Mouse (Mus musculus) stomach, embryonic 16.5 days (tissue): Measurements from ENCODE around the gene Helq. TPM values are rescaled to one million over a fixed set of nuclear protein-coding genes. Genes with fewer than 3 reads are reported as not detected.

Source experiments
- ATAC-seq: fragments of 200-750 bp; cut with Nextera tagmentation; 2 replicates; pipeline ENCODE4 v1.8.0; 2017; ENCODE audit warnings: moderate number of reproducible peaks, moderate TSS enrichment; ENCODE audit not compliant: insufficient read depth, low FRiP score
- H3K27ac ChIP-seq: fragments of 300-500 bp; sonication (generic); 2 replicates; pipeline ENCODE4 v1.5.1; 2014; ENCODE audit warnings: low read length
- H3K27me3 ChIP-seq: fragments of 300-500 bp; sonication (generic); 2 replicates; pipeline ENCODE4 v1.6.1; 2014; ENCODE audit warnings: low read length, control low read depth, mixed read lengths; ENCODE audit not compliant: control insufficient read depth, insufficient read depth
- H3K36me3 ChIP-seq: fragments of 300-500 bp; sonication (generic); 2 replicates; pipeline ENCODE4 v1.6.1; 2014; ENCODE audit warnings: low read length; ENCODE audit not compliant: control insufficient read depth, insufficient read depth
- H3K4me1 ChIP-seq: fragments of 300-500 bp; sonication (generic); 2 replicates; pipeline ENCODE4 v1.6.1; 2014; ENCODE audit warnings: low read length, control low read depth, mixed read lengths; ENCODE audit not compliant: control insufficient read depth, insufficient read depth
- H3K4me2 ChIP-seq: fragments of 300-500 bp; sonication (generic); 2 replicates; pipeline ENCODE4 v1.6.1; 2014; ENCODE audit warnings: low read depth, low read length, mixed read lengths
- H3K4me3 ChIP-seq: fragments of 300-500 bp; sonication (generic); replicated peaks from 2 replicates; pipeline ENCODE4 v1.5.1; 2014; ENCODE audit warnings: mild to moderate bottlenecking, low read length
- H3K9ac ChIP-seq: fragments of 300-500 bp; sonication (generic); 2 replicates; pipeline ENCODE4 v1.6.1; 2014; ENCODE audit warnings: low read length
- H3K9me3 ChIP-seq: fragments of 300-500 bp; sonication (generic); replicated peaks from 2 replicates; pipeline ENCODE4 v1.6.1; 2016; ENCODE audit warnings: low read length, control low read depth; ENCODE audit not compliant: control insufficient read depth
- WGBS: fragments of 180-500 bp; shearing (Covaris S2); extraction: QIAGEN DNeasy Blood & Tissue Kit; methylation state at CpG from one replicate; pipeline ENCODE4 v1.1.7; 2014; 5-methylcytosine and 5-hydroxymethylcytosine counted together
- polyA plus RNA-seq: library from polyadenylated mRNA; unstranded; fragments of >200 nt; fragmentation: Nextera tagmentation; extraction: Ambion mirVana; gene quantifications from 2 replicates; pipeline ENCODE4 v1.2.1, GENCODE M21; 2015

The Helq gene
- 12.7 and 15.1 TPM in 2 replicates for polyA plus RNA-seq

DNA sequence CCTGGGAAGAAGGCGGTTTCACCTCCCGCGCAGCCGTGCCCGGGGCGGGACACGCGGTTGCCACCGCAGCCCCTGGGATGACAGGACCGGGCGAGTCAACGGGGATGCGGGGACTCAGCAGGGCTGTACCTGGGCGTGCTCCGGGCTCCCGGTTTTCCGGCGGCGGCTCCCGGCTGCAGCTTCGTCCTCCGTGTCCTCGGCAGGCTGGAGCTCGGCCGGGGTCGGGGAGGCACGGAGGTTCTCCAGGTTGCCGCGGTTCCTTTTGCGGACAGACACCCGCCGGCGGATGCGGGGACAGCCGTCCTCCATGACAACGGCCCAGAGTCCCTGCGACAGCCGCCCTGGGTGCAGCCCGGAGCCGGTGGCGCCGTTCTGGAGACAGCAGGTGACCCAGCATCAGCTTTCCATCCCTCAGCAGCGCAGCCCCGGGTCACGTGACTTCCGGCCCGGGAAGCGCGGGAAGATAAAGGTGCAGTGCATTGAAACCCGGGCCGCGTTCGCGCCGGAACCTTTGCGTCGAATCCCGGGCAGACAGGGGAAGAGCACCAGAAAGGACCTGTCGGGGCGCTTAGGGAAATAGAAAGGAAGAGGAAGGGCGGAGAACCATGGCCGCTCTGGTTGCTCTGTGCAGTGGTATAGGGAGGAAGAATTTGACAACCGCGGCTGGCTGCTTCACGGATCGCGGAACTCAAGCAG, at the start of gene Helq, which contains the start of gene Mrps18c:
TSS of gene Helq (minus strand) at position 434 of the 696 bp plus-strand sequence.
TSS of gene Mrps18c (plus strand) at position 463 of the 696 bp plus-strand sequence.
- Histone ChIP-seq H3K9me3 (no peaks in the 10 kb centered on the region), H3K27ac (no peak within 1 kb of the TSS), H3K4me2 (peak within 1 kb of the TSS; percentile 90), H3K9ac (peak within 1 kb of the TSS; percentile 77), H3K36me3 (no peaks in the 10 kb centered on the region), H3K27me3 (no peaks in the 10 kb centered on the region), H3K4me1 (peaks cover 6% of the 10 kb centered on the region), H3K4me3 (peak within 1 kb of the TSS; percentile 74)
- WGBS: under 1% methylated on average over 67 of the region's 67 CpGs
- ATAC-seq: peak; percentile 97

DNA sequence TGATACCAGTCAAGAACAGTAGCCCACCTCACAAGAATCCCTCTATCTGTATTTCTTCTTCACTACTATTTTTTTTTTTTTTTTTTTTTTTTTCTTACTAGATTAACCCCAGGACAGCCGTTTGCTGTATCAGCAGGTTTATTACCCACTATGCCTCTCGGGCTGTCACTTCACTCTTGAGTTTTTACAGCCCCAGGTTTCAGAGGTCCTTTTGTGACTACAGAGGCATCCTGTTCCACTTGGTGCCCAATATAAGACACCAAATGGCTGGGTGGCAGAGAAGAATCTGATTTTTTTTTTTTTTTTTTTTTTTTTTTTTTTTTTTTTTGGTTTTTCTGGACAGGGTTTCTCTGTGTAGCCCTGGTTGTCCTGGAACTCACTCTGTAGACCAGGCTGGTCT, 48.7 kb upstream of the Helq start:
- WGBS: 23% methylated on average over 2 of the region's 2 CpGs
- no peak for ATAC-seq

DNA sequence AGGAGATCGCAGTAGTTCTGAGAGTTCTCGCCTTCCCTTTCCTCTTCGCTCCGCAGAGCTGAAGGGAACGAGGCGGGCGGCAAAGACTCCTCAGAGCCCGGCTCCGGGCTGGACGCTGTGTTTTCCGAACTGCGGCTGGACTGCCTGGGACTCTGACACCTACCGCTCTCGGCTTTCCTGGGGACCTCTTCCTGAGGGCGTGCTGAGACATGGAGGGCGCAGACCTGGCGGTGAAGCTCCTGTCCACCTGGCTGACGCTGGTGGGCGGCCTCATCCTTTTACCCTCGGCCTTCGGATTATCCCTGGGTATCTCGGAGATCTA, 48.2 kb upstream of the Helq start:
- Histone ChIP-seq H3K36me3 (no peaks in the 10 kb centered on the region), H3K4me1 (no peaks in the 10 kb centered on the region), H3K4me2 (peak overlapping the region; percentile 60), H3K4me3 (peak overlapping the region; percentile 63), H3K9ac (peak overlapping the region; percentile 80), H3K27ac (peak overlapping the region; percentile 43; the same call in 1 of the 2 replicates), H3K9me3 (peaks cover 8% of the 10 kb centered on the region; the same call in 1 of the 2 replicates), H3K27me3 (peaks cover 7% of the 10 kb centered on the region)
- ATAC-seq: no peak
- WGBS: 1% methylated on average over 22 of the region's 22 CpGs

More for the DNA sequence above, 48.7 kb upstream of the Helq start:
- H3K9me3 ChIP-seq: peaks cover 2% of the 10 kb centered on the region; the same call in 1 of the 2 replicates
- H3K4me2 ChIP-seq: peak overlapping the region; percentile 60
- no peak overlapping the region for H3K27ac ChIP-seq
- no peak overlapping the region for H3K9ac ChIP-seq
- H3K4me3 ChIP-seq: peak overlapping the region; percentile 63
- H3K27me3 ChIP-seq: peaks cover 7% of the 10 kb centered on the region
- no peaks in the 10 kb centered on the region for H3K36me3 ChIP-seq
- no peaks in the 10 kb centered on the region for H3K4me1 ChIP-seq

DNA sequence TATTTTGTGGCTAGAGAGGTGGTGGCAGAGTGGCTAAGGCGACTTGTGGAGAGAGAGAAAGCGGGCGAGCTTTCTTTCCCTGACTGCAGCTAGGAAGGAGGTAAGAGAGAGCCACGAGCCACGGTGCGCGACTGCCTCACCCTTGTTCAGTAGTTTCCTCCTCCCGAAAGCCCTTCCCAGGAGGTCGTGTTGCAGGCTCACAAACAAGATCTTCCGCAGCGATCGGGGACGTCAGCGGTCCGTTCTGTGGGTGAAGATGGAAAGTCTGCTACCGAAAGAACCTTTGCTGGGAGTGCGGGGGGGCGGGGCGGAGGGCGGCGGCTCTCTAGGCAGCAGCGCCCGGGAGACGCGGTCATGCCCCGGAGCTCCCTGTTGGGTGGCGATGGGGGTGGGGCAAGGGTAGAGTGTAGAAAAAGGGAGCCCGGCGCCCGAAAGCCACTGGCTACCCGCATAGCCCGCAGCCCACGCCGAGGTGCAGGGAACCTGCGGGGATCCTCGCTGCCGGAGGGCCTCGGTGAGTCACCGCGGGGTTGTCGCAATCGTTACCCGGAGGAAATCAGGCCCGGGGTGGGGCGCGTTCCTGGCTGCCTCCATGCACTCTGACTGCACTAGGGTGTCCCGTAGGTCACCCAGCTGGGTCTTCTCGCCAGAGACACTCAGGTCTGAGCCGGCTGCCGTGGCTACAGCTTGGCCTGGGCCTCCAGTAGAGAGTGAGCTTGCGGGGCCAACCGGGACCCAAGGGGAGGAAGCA, 47.6 kb upstream of the Helq start:
- Histone ChIP-seq H3K4me3 (peak overlapping the region; percentile 63), H3K9me3 (peaks cover 8% of the 10 kb centered on the region; the same call in 1 of the 2 replicates), H3K36me3 (no peaks in the 10 kb centered on the region), H3K9ac (peak overlapping the region; percentile 80), H3K4me2 (peak overlapping the region; percentile 60), H3K4me1 (no peaks in the 10 kb centered on the region), H3K27ac (peak overlapping the region; percentile 43; the same call in 1 of the 2 replicates), H3K27me3 (peaks cover 7% of the 10 kb centered on the region)
- peak; percentile 79 for ATAC-seq
- under 1% methylated on average over 52 of the region's 52 CpGs for WGBS

DNA sequence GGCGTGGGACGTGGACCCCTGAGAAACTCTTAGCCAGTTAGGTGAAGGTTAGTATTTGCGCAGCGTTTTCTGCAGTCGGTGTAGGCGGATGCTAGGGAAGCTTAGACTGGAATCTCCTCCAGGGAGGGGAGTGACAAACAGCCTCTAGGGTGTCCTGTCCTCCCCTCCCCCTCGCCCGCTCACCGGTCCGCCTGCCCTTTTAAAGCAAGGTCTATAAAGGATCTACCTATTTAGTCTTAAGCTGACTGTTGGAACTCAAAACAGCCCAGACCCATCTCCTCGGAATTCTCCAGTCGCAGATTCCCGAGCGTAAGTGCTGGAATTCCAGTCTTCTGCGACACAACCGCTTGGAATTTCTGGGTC, 47.1 kb upstream of the Helq start, which contains the start of gene Gpat3:
TSS of gene Gpat3 (plus strand) at position 229 of the 363 bp plus-strand sequence.
- under 1% methylated on average over 16 of the region's 16 CpGs for WGBS
- peak within 1 kb of the TSS; percentile 43; the same call in 1 of the 2 replicates for H3K27ac ChIP-seq

DNA sequence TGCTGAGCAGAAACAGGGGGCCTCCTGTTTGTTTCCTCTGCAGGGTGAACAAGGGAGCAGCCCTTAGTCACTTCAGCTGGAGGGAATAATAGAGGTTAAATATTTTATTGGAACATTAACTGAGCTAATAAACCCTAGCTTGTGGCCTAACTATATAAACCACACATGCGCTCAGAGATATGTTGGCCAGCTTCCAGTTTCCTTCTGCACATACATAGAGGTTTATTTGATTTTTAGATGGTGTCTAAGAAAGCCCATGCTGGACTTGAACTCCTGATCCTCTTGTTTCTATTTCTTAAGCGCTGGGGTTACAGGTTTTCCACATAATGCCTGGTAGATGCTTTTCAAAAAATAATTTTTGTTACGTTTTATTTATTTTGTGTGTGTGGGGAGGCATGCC, 46.1 kb upstream of the Helq start:
- WGBS: 41% methylated on average over 3 of the region's 3 CpGs
- ATAC-seq: no peak
- Histone ChIP-seq H3K4me2 (no peak overlapping the region), H3K9ac (no peak overlapping the region), H3K27me3 (peaks cover 7% of the 10 kb centered on the region), H3K4me1 (no peaks in the 10 kb centered on the region), H3K27ac (no peak overlapping the region), H3K4me3 (no peak overlapping the region), H3K9me3 (peaks cover 8% of the 10 kb centered on the region; the same call in 1 of the 2 replicates), H3K36me3 (no peaks in the 10 kb centered on the region)

More for the DNA sequence above, 47.1 kb upstream of the Helq start, which contains the start of gene Gpat3:
- H3K4me3 ChIP-seq: peak within 1 kb of the TSS; percentile 63
- peak within 1 kb of the TSS; percentile 80 for H3K9ac ChIP-seq
- no peaks in the 10 kb centered on the region for H3K36me3 ChIP-seq
- H3K4me2 ChIP-seq: peak within 1 kb of the TSS; percentile 60
- H3K4me1 ChIP-seq: no peaks in the 10 kb centered on the region
- ATAC-seq: no peak
- H3K9me3 ChIP-seq: peaks cover 8% of the 10 kb centered on the region; the same call in 1 of the 2 replicates
- peaks cover 7% of the 10 kb centered on the region for H3K27me3 ChIP-seq

DNA sequence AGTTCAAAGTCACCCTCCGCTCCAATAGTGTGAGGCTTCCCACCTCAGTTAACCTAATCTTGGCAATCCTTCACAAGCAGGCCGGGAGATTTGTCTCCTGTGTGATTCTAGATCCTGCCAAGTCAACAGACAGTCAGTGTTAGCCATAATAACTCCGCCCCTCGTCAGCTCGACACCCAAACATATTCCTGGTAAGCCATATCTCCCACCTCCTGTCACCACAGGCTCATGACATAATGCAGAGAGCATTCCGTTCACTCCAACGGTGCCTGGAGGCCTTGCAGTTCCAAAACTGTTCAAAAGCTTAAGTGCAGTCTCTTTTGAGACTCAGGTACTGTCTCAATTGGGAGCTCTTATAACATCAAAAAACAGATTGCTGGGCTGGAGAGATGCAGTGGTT, 39.5 kb upstream of the Helq start:
- Histone ChIP-seq H3K4me1 (no peaks in the 10 kb centered on the region), H3K9me3 (peaks cover 8% of the 10 kb centered on the region; the same call in 1 of the 2 replicates), H3K27ac (no peak overlapping the region), H3K4me2 (no peak overlapping the region), H3K4me3 (no peak overlapping the region), H3K9ac (no peak overlapping the region), H3K27me3 (no peaks in the 10 kb centered on the region), H3K36me3 (no peaks in the 10 kb centered on the region)
- peak; percentile 51; the same call in 1 of the 2 replicates for ATAC-seq
- 63% methylated on average over 7 of the region's 7 CpGs for WGBS

DNA sequence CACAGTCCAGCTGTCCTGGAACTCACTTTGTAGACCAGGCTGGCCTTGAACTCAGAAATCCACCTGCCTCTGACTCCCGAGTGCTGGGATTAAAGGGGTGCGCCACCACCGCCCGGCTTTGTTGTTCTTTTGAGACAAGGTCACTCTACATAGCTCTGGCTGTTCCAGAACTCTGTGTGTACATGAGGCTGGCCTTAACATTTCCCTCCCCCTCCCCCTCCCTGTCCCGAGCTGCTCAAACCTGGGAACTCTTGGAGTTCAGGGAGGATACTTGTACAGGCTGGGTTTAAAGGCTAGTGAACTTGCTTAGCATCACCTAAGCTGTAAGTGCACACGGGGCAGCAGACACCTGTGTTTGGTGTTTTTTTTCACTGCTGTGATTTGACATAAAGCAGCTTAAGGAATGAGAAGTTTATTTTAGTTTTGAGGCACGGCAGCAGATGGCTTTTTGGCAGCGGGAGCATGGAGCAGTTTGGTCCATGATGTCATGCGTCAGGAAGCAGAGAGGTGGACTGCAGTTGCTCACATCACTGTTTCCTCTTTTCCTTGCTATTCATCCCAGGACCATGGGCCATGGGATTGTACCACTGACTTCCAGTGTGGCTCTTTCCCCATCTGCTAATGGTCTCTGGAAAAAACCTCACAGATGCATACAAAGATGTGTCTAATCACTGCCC, 37.6 kb upstream of the Helq start:
- H3K4me3 ChIP-seq: no peak overlapping the region
- ATAC-seq: peak; percentile 63
- no peaks in the 10 kb centered on the region for H3K27me3 ChIP-seq
- no peak overlapping the region for H3K4me2 ChIP-seq
- H3K9ac ChIP-seq: no peak overlapping the region
- H3K4me1 ChIP-seq: no peaks in the 10 kb centered on the region
- no peaks in the 10 kb centered on the region for H3K9me3 ChIP-seq
- H3K36me3 ChIP-seq: no peaks in the 10 kb centered on the region
- peak overlapping the region; percentile 41; the same call in 1 of the 2 replicates for H3K27ac ChIP-seq
- 25% methylated on average over 9 of the region's 9 CpGs for WGBS
